Mouse (Mus musculus) liver (tissue): Measurements from ENCODE around the gene Zfp979.
"Not testable (repeated sequence)": the region's sequence is repeated elsewhere in the genome, so short reads cannot be mapped to it uniquely, and the experiment has no call there.

Experiments
- DNase-seq: peaks from one replicate; pipeline ENCODE4 v3.0.0-alpha.2; 2020; ENCODE audit warnings: mixed read lengths

The Zfp979 gene

DNA sequence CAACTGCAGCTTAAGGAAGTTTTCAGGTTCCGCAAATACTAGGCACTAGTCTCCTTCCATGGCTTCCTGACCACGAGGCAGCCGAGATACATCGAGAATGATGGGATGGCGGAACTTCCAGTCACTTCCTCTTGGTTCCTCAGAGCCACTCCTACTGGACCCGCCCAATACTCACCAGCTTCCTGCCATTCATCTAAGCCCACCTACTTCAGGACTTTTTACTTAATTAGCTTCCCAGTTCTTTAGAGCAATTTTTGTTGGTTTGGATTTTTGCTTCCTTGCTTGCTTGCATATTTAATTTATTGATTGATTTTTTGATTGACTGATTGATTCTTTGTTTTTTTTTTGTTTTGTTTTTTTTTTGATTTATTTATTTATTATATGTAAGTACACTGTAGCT lies at the start of gene Zfp979:
Zfp979 (minus strand) TSS at position 101 of the 400 bp plus-strand sequence.
- not testable (repeated sequence) for DNase-seq

DNA sequence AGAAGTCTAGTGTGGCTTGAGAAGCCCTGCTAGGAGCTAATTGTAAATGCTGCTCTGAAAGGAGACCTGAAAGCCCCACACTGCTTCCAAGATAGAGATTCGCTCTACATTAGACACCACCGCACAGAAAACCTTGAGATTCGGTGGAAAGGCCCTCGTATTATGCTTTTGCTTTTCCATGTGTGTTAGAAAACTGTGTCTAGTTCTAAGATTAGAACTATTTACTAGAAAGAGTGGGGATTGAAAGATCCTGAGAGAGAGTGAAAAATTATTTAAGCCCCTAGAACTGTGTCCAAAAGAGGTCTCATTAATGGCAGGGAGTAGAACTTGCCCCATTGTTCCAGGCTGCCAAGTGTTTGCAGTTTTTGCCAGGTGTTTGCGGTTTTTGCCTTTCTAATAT lies 12.9 kb upstream of the Zfp979 start:
- DNase-seq = not testable (repeated sequence)

DNA sequence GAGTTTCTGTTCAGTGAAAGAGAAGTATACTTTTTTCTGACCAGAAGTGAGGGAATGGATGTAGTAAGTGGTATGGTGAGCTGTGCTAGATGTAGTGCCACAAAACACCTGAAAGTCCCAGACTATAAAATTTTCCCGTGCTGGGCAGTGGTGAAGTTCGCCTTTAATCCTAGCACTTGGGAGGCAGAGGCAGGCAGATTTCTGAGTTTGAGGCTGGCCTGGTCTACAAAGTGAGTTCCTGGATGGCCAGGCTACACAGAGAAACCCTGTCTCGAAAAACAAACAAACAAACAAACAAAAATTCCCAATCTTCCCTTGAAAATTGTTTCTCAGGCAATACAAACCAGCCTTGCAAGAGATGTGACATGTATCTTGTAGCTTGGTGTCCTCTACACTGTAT lies 5.1 kb upstream of the Zfp979 start:
- DNase-seq = not testable (repeated sequence)

- not testable (repeated sequence) for DNase-seq
These were observed 381 bp downstream of the Zfp979 start for GRCm38 (mm10) chr4:147641932-147642331.

GRCm38 (mm10) chr4:147633818-147634262 lies 8.5 kb downstream of the Zfp979 start:
- not testable (repeated sequence) for DNase-seq

- DNase-seq = not testable (repeated sequence)
These were observed 35.8 kb downstream of the Zfp979 start for GRCm38 (mm10) chr4:147606511-147606910.

GRCm38 (mm10) chr4:147605521-147605920 lies 36.8 kb downstream of the Zfp979 start:
- no peak for DNase-seq

GRCm38 (mm10) chr4:147603806-147604205 lies 38.5 kb downstream of the Zfp979 start:
- no peak for DNase-seq

DNA sequence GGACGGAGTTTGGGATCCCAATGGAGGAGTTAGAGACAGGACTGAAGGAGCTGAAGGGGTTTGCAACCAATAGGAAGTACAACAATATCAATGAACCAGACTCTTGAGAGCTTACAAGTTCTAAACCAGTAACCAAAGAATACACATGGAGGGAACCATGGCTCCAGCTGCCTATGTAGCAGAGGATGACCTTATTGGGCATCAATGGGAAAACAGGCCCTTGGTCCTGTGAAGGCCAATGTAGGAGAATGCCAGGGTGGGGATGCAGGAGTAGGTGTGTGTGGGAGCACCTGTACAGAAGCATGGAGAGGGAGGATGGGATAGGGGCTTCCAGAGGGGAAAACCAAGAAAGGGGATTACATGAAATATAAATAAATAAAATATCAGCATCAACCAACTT lies 40.4 kb downstream of the Zfp979 start:
- DNase-seq = no peak

GRCm38 (mm10) chr4:147598831-147599230 lies 43.5 kb downstream of the Zfp979 start:
- DNase-seq = no peak

DNA sequence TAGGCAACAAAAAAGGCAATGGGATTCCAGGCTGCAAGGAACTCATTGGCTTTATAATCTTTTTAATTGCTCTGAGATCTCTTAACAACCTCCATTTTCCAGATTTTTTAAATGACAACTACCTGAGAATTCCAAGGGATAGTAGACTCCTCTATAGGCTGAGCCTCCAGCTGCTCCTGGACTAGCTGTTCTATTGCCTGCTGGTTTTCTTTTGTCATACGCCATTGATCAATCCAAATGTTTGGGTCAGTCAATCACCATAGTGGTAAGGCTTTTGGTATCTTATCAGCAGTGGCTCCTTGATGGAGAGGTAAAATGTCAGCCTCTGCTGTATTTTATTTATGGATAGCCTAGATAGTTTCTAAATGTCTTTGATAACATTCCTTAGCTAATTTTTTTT lies 44.6 kb downstream of the Zfp979 start:
- DNase-seq = no peak

DNA sequence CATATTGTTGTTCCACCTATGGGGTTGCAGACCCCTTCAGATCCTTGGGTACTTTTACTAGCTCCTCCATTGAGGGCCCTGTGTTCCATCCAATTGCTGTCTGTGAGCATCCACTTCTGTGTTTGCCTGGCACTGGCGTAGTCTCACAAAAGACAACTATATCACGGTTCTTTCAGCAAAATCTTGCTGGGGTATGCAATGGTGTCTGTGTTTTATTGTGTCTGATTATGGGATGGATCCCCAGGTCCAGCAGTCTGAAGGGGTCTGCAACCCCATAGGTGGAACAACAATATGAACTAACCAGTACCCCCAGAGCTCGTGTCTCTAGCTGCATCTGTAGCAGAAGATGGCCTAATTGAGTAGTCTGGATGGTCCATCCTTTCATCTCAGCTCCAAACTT lies 47.7 kb downstream of the Zfp979 start:
- not testable (repeated sequence) for DNase-seq

DNA sequence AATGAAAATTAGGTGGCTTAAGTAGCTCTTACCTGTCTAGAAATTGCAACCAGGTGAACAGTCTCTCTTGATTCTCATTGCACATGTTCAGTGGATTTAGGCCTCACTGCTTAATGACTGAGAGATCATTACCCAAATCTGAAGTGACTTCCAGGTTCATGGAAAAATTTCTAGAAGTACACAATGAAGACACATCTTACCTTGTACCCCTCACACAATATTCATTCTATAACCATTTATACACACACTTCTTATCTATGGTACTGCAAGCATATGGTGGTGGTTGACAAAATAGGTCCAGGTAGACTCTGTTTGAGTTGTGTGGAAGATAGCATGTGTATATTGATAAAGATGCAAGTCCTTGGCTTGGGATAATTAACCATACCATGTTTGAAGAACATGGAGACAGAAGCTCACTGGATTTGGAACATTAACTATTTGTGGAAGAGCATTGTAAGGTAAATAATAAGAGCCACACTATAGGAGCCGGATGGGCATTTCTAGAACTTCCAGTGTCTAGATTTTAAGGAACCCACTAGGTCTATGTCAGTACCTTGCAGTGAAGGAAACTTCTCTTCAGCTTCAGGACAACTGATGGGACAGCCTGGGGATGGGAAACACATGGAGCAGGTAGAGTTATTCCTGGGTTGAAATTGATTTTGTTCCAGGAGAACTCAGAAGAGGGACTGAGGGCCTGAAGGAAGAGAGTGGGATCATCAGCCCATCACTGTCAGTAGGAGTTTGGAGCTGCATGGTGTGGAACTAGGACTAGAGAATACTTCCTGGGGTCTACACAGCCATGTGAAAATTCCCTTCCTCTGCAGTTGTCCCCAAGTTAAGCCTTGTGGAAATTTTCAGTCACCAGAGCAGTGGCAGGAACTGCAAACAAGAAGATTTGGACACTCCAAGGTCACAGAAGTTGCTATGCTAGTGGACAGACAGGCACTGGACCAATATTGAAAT lies 55.5 kb downstream of the Zfp979 start:
- no peak for DNase-seq

- not testable (repeated sequence) for DNase-seq
These were observed 62.9 kb downstream of the Zfp979 start for GRCm38 (mm10) chr4:147579371-147579770.

DNA sequence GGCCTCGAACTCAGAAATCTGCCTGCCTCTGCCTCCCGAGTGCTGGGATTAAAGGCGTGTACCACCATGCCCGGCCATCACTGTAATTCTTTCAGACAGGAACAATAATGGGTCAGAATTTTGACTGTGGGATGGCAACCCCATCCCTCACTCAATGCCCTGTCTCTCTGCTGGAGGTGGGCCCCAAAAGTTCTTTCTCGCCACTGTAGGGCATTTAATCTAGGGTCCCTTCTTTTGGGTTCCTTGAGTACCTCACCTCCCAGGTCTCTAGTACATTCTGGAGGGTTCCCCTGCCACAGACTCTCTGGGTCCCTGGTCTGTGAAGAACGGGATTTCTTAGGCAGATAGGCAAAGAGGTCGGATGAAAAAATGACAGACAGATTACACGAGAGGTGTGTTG lies 71.2 kb downstream of the Zfp979 start:
- DNase-seq = not testable (repeated sequence)

GRCm38 (mm10) chr4:147565426-147566220 lies 76.7 kb downstream of the Zfp979 start:
- no peak for DNase-seq
